Mouse (Mus musculus): ENCODE results near the gene Ivns1abp.

- TF ChIP-seq CTCF (IDR thresholded peaks at IDR 0.05; ENCODE audit: low read depth, low read length) (no peak), GATA1 (IDR thresholded peaks at IDR 0.05; ENCODE audit: borderline replicate concordance, low read length) (no peak), TAL1 (conservative IDR thresholded peaks at IDR 0.05; ENCODE audit: low read depth, low read length) (no peak)
Observed at GRCm38 (mm10) chr1:151372823-151373222, 28.5 kb downstream of the Ivns1abp start.

Data from G1E (cell line).